Mouse (Mus musculus) frontal cortex, postnatal 10 days (tissue): ENCODE measurements at regions not wholly inside any gene's neighbourhood (a gene's known extent, or its start where the extent isn't known, plus 50 kb on each side); places are given as distances from the start of the nearest gene placed in this dataset.

Experiments used
- DNase-seq, 2 experiments: peaks; one replicate each; pipeline ENCODE4 v3.0.0; 2022; ENCODE audit warnings: low spot score in 2 of 2, mixed read lengths in 1 of 2

DNA sequence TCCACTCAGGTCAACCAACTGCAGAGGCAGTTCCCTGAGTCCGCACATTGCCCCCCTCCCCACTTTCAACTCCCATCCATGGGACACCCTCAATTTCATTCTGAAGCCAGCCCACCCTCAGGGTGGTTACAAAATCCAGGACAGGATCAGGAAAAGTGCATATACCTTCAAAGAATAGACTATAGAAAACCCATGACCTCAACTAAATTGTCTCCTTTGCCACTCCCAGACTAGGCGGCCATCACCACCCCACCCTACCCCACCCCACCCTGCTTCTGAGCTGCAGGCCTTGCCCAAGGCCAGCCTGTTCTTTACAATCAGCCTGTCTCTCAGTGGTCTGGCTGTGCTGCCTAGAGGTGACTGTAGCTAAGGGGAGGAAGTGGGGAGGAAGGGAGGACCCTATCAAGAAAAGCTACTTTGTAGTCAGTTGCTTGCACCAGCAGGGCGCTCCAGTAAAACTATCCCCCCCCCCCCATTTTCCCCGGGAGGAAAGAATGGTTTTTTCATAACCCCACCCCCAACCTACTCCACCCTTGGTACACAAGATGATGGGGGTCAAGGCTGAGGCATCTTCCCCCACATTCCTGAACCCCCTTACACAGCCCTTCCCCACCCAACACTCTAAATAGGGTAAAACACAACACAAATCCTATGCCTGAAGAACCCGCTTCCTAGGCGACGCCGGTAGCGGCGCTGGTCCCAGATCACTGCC, 490.9 kb downstream of the Prss52 start:
- no peak for DNase-seq

GRCm38 (mm10) chr14:64595523-64595889, 491.4 kb downstream of the Prss52 start:
- no peak for DNase-seq

GRCm38 (mm10) chr14:64595891-64596290, 491.8 kb downstream of the Prss52 start:
- DNase-seq, result no peak

- no peak for DNase-seq
These were observed 493.1 kb downstream of the Prss52 start for GRCm38 (mm10) chr14:64597218-64597617.
